Mouse (Mus musculus) thymus, postnatal 14 days (tissue): ENCODE measurements around the gene Anks1b.
"Not testable (repeated sequence)": the region's sequence is repeated elsewhere in the genome, so short reads cannot be mapped to it uniquely, and the experiment has no call there.

Experiments
- DNase-seq: peaks from one replicate; pipeline ENCODE4 v3.0.0; 2021

The Anks1b gene

GRCm38 (mm10) chr10:90596142-90596541 lies 722.8 kb downstream of the Anks1b start:
- no peak for DNase-seq

- DNase-seq, result no peak
Measured at GRCm38 (mm10) chr10:90596576-90596975, 723.3 kb downstream of the Anks1b start.

- DNase-seq, result no peak
Measured at GRCm38 (mm10) chr10:90599149-90599548, 725.8 kb downstream of the Anks1b start.

- DNase-seq, result no peak
Measured at GRCm38 (mm10) chr10:90599726-90600531, 726.6 kb downstream of the Anks1b start.

- DNase-seq, result no peak
Measured at GRCm38 (mm10) chr10:90607586-90607985, 734.3 kb downstream of the Anks1b start.

GRCm38 (mm10) chr10:90609437-90609836 lies 736.1 kb downstream of the Anks1b start:
- DNase-seq, result no peak

- DNase-seq, result no peak
Measured at GRCm38 (mm10) chr10:90613051-90613450, 739.7 kb downstream of the Anks1b start.

GRCm38 (mm10) chr10:90615196-90615595 lies 741.9 kb downstream of the Anks1b start:
- no peak for DNase-seq

GRCm38 (mm10) chr10:90616622-90617021 lies 743.3 kb downstream of the Anks1b start:
- no peak for DNase-seq

- no peak for DNase-seq
Measured at GRCm38 (mm10) chr10:90617664-90618296, 744.5 kb downstream of the Anks1b start.

- DNase-seq, result no peak
Measured at GRCm38 (mm10) chr10:90627532-90627931, 754.2 kb downstream of the Anks1b start.

GRCm38 (mm10) chr10:90630099-90630698 lies 756.9 kb downstream of the Anks1b start:
- no peak for DNase-seq

- DNase-seq, result not testable (repeated sequence)
Measured at GRCm38 (mm10) chr10:90630794-90631193, 757.5 kb downstream of the Anks1b start.

GRCm38 (mm10) chr10:90637352-90637751 lies 764.0 kb downstream of the Anks1b start:
- DNase-seq, result no peak

- DNase-seq, result no peak
Measured at GRCm38 (mm10) chr10:90649681-90650080, 776.4 kb downstream of the Anks1b start.

GRCm38 (mm10) chr10:90657416-90658120 lies 784.3 kb downstream of the Anks1b start:
- no peak for DNase-seq

- DNase-seq, result no peak
Measured at GRCm38 (mm10) chr10:90666746-90667145, 793.4 kb downstream of the Anks1b start.

GRCm38 (mm10) chr10:90670291-90670690 lies 797.0 kb downstream of the Anks1b start:
- DNase-seq, result no peak

- no peak for DNase-seq
Measured at GRCm38 (mm10) chr10:90672135-90672534, 798.8 kb downstream of the Anks1b start.

- DNase-seq, result no peak
Measured at GRCm38 (mm10) chr10:90674362-90674761, 801.1 kb downstream of the Anks1b start.

- no peak for DNase-seq
Measured at GRCm38 (mm10) chr10:90677421-90677820, 804.1 kb downstream of the Anks1b start.

GRCm38 (mm10) chr10:90679713-90680470 lies 806.6 kb downstream of the Anks1b start:
- no peak for DNase-seq

- DNase-seq, result no peak
Measured at GRCm38 (mm10) chr10:90683813-90684212, 810.5 kb downstream of the Anks1b start.
